Mouse (Mus musculus) CH12.LX (cell line): ENCODE results near the gene Impad1.

Experiments used
- MAFK ChIP-seq: IDR thresholded peaks from 2 replicates; pipeline ENCODE4 v1.6.1; 2011; ENCODE audit warnings: low read length, improper control_type of control experiment; ENCODE audit not compliant: insufficient replicate concordance
- MAX ChIP-seq: IDR thresholded peaks from 2 replicates; pipeline ENCODE4 v1.6.1; 2011; ENCODE audit warnings: low read length, improper control_type of control experiment
- NELFE ChIP-seq: IDR thresholded peaks from 2 replicates; pipeline ENCODE4 v1.6.1; 2011; ENCODE audit warnings: low read depth, low read length, improper control_type of control experiment

DNA sequence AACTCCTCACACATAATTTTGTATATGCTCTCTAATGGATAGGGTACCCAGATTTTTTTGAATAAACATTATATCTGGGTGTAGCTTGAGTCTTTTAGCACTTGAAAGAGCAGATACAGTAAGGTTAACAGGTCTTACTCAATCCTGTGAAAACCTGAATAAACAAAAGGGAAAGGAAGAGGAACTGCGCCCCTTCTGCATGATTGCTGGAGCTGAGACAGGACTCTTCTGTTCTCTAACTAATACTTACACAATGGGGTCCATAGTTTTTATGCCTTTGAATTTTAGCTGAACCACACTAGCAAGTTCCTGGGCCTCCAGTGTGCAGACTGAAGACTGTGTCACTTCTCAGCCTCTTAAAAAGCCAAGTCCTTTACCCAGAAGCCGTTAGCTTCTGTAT is 8.0 kb downstream of the Impad1 start:
- TF ChIP-seq MAFK (no peak), MAX (no peak), NELFE (no peak)
